Mouse (Mus musculus): ENCODE results near the gene Ddx20.

GRCm38 (mm10) chr3:105721681-105722201, 34.4 kb upstream of the Ddx20 start:
- no peak for TF ChIP-seq CTCF (IDR thresholded peaks at IDR 0.05; ENCODE audit: low read depth, low read length)
- TF ChIP-seq POLR2A (IDR thresholded peaks at IDR 0.05; ENCODE audit: insufficient read depth, low read length): no peak
- TF ChIP-seq EP300 (IDR thresholded peaks at IDR 0.05; ENCODE audit: insufficient read depth, low read depth, low read length): no peak

All from ES-Bruce4 (cell line).